Mouse (Mus musculus): ENCODE results near the gene Fbxl19. TPM values are rescaled to one million over a fixed set of nuclear protein-coding genes. Genes with fewer than 3 reads are reported as not detected.
"Not testable (repeated sequence)": the region's sequence is repeated elsewhere in the genome, so short reads cannot be mapped to it uniquely, and the experiment has no call there.

Gene Fbxl19
- polyA plus RNA-seq, 1 experiment, result 17.4 TPM

DNA sequence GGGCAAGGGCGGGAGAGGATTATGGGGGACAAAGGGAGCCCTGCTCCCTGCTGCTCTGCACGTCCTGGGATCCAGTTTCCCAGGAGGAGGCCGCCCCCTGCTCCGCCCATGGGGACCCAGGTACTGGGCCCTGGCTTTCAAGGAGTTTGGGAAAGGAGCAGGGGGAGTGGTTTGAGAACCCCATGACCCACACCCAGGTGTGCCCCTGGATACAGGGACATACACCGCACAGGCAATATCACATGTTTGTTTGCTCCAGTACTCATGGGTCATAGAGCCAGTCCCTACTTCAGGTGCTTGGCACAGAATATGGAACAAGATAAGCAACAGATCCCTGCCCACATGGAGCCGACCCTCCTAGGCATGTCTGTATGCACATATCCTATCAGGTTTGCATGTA is 18.4 kb upstream of the Fbxl19 start:
- Histone ChIP-seq H3K36me3 (ENCODE audit: control insufficient read depth, insufficient read depth, low read length) (no peaks in the 10 kb centered on the region), H3K4me3 (ENCODE audit: extremely low read depth, insufficient read depth, insufficient read length) (no peak overlapping the region), H3K4me1 (ENCODE audit: control insufficient read depth, insufficient read depth, insufficient read length) (no peaks in the 10 kb centered on the region; the same call in 1 of the 2 replicates), H3K27ac (ENCODE audit: insufficient read depth, low read length) (no peak overlapping the region), H3K27me3 (ENCODE audit: control insufficient read depth, insufficient read depth, low read length) (no peaks in the 10 kb centered on the region)
- no peak for DNase-seq (ENCODE audit: low read depth in 1 of 2, low spot score in 2 of 2)
- WGBS, result 88% methylated on average over 6 of the region's 6 CpGs
- TF ChIP-seq CTCF (IDR thresholded peaks at IDR 0.05; ENCODE audit: extremely low read depth, insufficient read depth, insufficient read length, insufficient replicate concordance) (no peak), POLR2A (IDR thresholded peaks at IDR 0.05; ENCODE audit: low read depth, low read length) (no peak)

DNA sequence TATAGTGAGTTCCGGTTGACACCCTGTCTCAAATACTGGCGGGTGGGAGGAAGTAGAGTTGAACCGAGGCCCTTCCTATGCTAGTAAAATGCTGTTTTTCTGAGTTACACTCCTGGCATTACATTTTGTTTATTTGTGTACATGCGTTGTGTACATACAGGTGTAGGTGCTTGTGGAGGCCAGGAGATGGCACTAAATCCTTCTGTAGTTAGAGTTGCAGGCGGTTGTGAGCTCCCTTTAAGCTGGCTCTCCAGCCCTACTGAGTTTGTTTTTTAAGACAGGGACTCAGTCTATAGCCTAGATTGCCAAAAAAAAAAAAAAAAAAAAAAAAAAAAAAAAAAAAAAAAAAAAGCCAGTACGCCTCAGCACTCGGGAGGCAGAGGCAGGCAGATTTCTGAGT is 16.4 kb upstream of the Fbxl19 start:
- Histone ChIP-seq H3K4me3 (ENCODE audit: extremely low read depth, insufficient read depth, insufficient read length) (no peak overlapping the region), H3K27ac (ENCODE audit: insufficient read depth, low read length) (no peak overlapping the region), H3K27me3 (ENCODE audit: control insufficient read depth, insufficient read depth, low read length) (no peaks in the 10 kb centered on the region), H3K4me1 (ENCODE audit: control insufficient read depth, insufficient read depth, insufficient read length) (no peaks in the 10 kb centered on the region; the same call in 1 of the 2 replicates), H3K36me3 (ENCODE audit: control insufficient read depth, insufficient read depth, low read length) (no peaks in the 10 kb centered on the region)
- no peak for TF ChIP-seq CTCF (IDR thresholded peaks at IDR 0.05; ENCODE audit: extremely low read depth, insufficient read depth, insufficient read length, insufficient replicate concordance)
- no peak for TF ChIP-seq POLR2A (IDR thresholded peaks at IDR 0.05; ENCODE audit: low read depth, low read length)
- 74% methylated on average over 7 of the region's 7 CpGs for whole genome bisulfite sequencing
- DNase-seq (ENCODE audit: low read depth in 1 of 2, low spot score in 2 of 2), result no peak

DNA sequence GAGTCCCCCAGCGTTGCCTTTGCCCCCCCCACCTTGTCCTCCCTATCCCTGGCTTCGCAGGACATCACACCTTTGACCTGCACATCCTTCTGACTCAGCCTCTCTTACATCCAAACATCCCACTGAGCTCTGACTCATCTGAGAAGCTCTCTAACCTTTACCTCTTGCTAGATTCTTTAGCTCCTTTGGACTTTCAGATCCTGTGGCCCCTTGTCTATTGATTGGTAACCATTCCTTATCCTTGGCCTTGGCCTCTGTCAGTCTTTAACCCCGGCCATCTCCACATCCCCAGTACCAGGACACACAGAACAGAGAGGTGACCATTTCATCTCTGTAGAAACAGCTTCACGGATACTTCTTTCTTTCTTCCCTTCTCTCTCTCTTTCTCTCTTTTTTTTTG is 14.2 kb upstream of the Fbxl19 start:
- WGBS, result 71% methylated on average over 4 of the region's 4 CpGs

DNA sequence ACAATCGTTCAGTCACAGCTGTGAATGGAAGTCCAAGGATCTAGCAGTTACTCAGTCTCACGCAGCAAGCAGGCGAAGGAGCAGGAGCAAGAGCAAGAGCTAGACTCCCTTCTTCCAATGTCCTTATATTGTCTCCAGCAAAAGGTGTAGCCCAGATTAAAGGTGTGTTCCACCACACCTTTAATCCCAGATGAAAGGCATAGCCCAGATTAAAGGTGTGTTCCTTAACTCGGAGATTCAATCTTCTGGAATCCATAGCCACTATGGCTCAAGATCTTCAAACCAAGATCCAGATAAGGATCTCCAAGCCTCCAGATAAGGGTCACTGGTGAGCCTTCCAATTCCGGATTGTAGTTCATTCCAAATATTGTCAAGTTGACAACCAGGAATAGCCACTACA is 12.3 kb upstream of the Fbxl19 start, which contains the start of gene Ctf2:
Ctf2 (minus strand) TSS at position 101 of the 400 bp plus-strand sequence.
- not testable (repeated sequence) for H3K27ac ChIP-seq (ENCODE audit: insufficient read depth, low read length); H3K4me1 ChIP-seq (ENCODE audit: control insufficient read depth, insufficient read depth, insufficient read length); DNase-seq (ENCODE audit: low read depth in 1 of 2, low spot score in 2 of 2); H3K4me3 ChIP-seq (ENCODE audit: extremely low read depth, insufficient read depth, insufficient read length); H3K27me3 ChIP-seq (ENCODE audit: control insufficient read depth, insufficient read depth, low read length); H3K36me3 ChIP-seq (ENCODE audit: control insufficient read depth, insufficient read depth, low read length)
- no CpG with 5 or more reads among the region's 5 CpGs for WGBS

More for the DNA sequence above, 14.2 kb upstream of the Fbxl19 start:
- Histone ChIP-seq H3K36me3 (ENCODE audit: control insufficient read depth, insufficient read depth, low read length) (no peaks in the 10 kb centered on the region), H3K27me3 (ENCODE audit: control insufficient read depth, insufficient read depth, low read length) (no peaks in the 10 kb centered on the region), H3K4me3 (ENCODE audit: extremely low read depth, insufficient read depth, insufficient read length) (no peak overlapping the region), H3K27ac (ENCODE audit: insufficient read depth, low read length) (no peak overlapping the region), H3K4me1 (ENCODE audit: control insufficient read depth, insufficient read depth, insufficient read length) (no peaks in the 10 kb centered on the region; the same call in 1 of the 2 replicates)
- TF ChIP-seq POLR2A (IDR thresholded peaks at IDR 0.05; ENCODE audit: low read depth, low read length) (no peak), CTCF (IDR thresholded peaks at IDR 0.05; ENCODE audit: extremely low read depth, insufficient read depth, insufficient read length, insufficient replicate concordance) (no peak)
- no peak for DNase-seq (ENCODE audit: low read depth in 1 of 2, low spot score in 2 of 2)

DNA sequence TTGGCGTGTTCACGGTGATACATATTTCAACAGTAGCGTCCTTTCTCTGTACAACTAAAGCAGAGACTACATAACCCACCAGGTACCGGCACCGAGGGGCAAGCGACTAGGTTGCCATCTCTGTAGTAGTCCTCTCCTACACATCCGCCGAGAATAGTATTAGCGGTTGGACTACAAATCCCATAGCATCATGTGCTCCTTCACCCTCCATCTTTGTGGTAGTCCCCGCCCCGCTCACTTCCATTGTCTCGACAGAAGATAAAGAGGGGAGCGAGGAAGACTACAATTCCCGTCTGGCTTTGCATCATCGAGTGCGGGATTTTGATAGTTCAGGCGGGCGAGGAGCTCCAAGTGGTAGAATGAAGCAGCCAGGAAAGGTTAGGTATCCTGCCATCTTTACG is 908 bp downstream of the Fbxl19 start:
- H3K27ac ChIP-seq (ENCODE audit: insufficient read depth, low read length), result peak overlapping the region; percentile 87
- under 1% methylated on average over 19 of the region's 19 CpGs for WGBS
- H3K36me3 ChIP-seq (ENCODE audit: control insufficient read depth, insufficient read depth, low read length), result no peaks in the 10 kb centered on the region; the same call in 1 of the 2 replicates
- DNase-seq (ENCODE audit: low read depth in 1 of 2, low spot score in 2 of 2), result peak; percentile 85 to 86
- no peaks in the 10 kb centered on the region for H3K27me3 ChIP-seq (ENCODE audit: control insufficient read depth, insufficient read depth, low read length)
- peaks cover 6% of the 10 kb centered on the region; the same call in 1 of the 2 replicates for H3K4me1 ChIP-seq (ENCODE audit: control insufficient read depth, insufficient read depth, insufficient read length)
- TF ChIP-seq POLR2A (IDR thresholded peaks at IDR 0.05; ENCODE audit: low read depth, low read length) (no peak), CTCF (IDR thresholded peaks at IDR 0.05; ENCODE audit: extremely low read depth, insufficient read depth, insufficient read length, insufficient replicate concordance) (no peak)
- peak overlapping the region; percentile 87 for H3K4me3 ChIP-seq (ENCODE audit: extremely low read depth, insufficient read depth, insufficient read length)

DNA sequence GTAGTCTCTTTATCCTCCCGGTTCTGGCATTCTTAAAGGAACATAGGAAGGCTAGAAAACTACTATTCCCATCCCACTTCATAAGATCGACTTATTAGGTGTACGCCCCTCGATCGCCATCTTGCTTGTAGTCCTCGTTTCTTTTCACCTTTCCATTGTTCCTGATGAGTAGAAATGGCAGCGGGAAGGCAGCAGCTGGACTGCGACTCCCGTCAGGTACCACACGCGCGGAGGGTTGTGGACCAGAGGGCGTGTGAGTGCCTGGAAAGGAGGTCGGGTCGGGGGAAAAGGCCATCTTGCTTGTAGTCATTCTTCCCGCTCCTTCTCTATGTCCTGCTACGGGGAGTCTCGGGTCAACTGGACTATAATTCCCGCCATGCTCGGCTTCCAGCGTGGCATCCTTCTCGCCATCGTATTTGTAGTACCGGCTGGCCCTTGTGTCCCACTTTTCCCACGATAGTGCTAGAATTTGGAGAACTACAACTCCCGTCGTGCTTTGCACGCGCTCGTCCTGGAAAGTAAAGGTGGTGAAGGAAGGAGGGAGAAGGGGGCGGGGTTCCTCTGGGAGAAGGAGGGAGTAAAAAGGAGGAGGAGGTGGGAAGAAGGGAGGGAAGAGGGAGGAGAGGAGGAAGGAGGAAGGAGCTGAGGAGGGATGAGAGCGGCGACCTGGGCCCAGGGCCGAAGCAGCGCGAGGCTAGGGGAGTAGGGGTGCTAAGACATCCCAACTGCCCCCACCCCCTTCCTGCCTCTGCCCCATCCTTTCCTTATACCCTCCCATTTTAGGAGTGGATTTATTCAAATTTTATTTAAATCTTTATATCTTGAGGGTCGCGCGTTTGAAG is 1.5 kb downstream of the Fbxl19 start:
- H3K36me3 ChIP-seq (ENCODE audit: control insufficient read depth, insufficient read depth, low read length), result peaks cover 1% of the 10 kb centered on the region; the same call in 1 of the 2 replicates
- WGBS, result under 1% methylated on average over 37 of the region's 39 CpGs

More for the DNA sequence above, 1.5 kb downstream of the Fbxl19 start:
- no peak for TF ChIP-seq CTCF (IDR thresholded peaks at IDR 0.05; ENCODE audit: extremely low read depth, insufficient read depth, insufficient read length, insufficient replicate concordance)
- TF ChIP-seq POLR2A (IDR thresholded peaks at IDR 0.05; ENCODE audit: low read depth, low read length), result no peak
- H3K27me3 ChIP-seq (ENCODE audit: control insufficient read depth, insufficient read depth, low read length), result no peaks in the 10 kb centered on the region
- H3K4me3 ChIP-seq (ENCODE audit: extremely low read depth, insufficient read depth, insufficient read length), result peak overlapping the region; percentile 87
- peak; percentile 63 to 64 for DNase-seq (ENCODE audit: low read depth in 1 of 2, low spot score in 2 of 2)
- peak overlapping the region; percentile 87 for H3K27ac ChIP-seq (ENCODE audit: insufficient read depth, low read length)
- peaks cover 6% of the 10 kb centered on the region; the same call in 1 of the 2 replicates for H3K4me1 ChIP-seq (ENCODE audit: control insufficient read depth, insufficient read depth, insufficient read length)

Measured in spleen, adult 2 months (tissue).